Mouse (Mus musculus) brain, embryonic 14.5 days (tissue): ENCODE measurements at regions not wholly inside any gene's neighbourhood (a gene's known extent, or its start where the extent isn't known, plus 50 kb on each side); places are given as distances from the start of the nearest gene placed in this dataset.

Experiments
- CTCF ChIP-seq: fragments of 200-500 bp; IDR thresholded peaks from 2 replicates; pipeline ENCODE4 v1.5.1; 2012; ENCODE audit warnings: inconsistent platforms, mild to moderate bottlenecking, moderate library complexity, borderline replicate concordance; ENCODE audit not compliant: insufficient read depth, insufficient read length; ENCODE audit errors: extremely low read depth
- POLR2A ChIP-seq: fragments of 200-500 bp; IDR thresholded peaks from 2 replicates; pipeline ENCODE4 v1.6.1; 2012; ENCODE audit warnings: mild to moderate bottlenecking, inconsistent platforms, borderline replicate concordance; ENCODE audit not compliant: poor library complexity, insufficient read depth, insufficient read length, severe bottlenecking; ENCODE audit errors: extremely low read depth

DNA sequence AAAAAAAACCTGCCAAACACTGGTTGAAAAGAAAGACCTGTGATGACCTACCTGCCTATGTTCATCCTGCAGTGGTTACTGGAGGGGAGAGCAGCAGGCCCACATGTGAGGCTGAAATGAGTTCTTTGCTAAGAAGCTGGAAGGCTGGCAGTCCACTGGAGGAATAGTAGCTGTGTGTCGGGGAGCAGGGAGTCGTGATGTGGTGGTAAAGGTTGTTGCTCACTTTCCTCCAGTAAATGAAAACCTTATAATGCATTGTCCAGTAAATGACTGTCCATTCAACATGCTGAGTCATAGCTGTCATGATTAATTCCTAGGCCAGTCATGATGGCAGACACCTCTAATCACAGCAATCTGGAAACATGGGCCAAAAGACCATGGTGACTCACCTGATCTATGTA, 169.9 kb upstream of the Frmd6 start:
- TF ChIP-seq CTCF (no peak), POLR2A (no peak)
